Mouse (Mus musculus): ENCODE results near the gene Ugt1a2.

The Ugt1a2 gene

DNA sequence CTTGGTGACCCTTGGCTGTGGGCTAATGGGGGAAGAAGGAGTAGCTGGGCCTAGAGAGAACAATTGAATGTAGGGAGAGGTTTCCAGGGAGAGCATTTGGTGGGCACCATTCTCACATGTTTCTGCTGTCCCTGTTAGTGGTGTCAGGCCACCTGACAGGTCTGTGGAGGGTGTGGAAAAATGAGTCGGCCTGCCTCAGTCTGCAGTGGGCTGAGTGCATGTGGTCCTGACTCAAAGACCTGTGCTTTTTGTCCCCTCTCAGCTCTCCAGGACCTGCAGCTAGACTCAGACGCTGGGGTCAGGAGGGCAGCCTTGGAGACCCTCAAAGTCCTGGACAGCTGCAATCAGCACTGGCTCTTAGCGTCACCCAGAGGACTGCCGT lies 59.2 kb downstream of the Ugt1a2 start:
- no peak for DNase-seq

DNA sequence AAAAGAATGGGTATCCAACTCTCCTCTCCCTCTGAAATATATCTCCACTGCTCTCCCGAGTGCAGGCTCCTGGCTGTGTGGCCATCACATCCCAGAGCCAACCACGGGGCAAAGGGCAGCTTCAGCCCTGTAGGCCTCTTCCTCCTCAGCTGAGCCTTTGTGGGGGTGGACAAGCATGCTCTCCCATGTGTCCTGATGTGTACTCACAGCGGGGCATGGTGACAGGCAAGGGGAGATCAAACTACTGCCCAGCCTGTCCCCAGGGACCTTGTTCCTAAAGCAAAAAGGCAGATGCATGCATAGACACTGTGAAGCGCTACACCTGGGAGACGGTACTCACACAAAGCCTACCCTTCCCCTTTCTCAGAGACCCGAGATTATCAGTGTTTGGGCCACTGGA lies 59.7 kb downstream of the Ugt1a2 start:
- no peak for DNase-seq

DNA sequence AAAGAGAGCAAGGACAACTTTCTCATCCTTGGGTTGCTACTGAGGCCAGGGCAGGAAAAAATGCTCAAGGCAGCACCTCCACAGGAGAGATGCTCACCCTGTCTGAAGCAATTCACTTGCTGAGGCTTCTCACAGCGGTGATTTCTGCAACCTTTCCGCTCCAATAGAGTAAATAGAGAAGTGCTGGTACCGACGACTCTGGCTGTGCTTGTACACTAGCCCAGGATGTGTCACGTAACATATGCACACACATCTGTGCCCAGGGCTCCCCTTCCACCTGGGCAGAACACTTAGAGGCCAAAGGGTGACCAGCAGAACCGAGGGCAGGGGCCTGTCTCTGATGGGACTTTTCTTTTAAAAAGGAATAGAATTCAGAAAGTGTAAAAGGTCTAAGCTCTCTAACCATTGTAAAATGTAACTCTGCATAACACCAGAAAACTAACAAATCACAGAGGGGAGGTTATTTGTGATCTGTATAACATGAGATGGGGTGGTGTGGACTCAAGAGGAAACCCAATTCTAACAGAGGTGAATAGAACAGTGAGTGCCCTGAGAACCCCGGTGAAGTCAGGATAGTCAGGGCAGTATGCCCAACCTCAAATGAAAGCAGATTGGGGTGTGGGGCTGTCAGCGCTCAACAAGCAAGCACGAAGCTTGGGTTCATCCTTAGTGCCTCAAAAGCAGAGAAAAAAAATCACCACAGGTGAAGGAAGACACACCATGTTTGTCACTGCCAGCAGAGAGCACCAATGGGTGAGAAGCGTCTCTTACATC lies 60.4 kb downstream of the Ugt1a2 start:
- no peak for DNase-seq

DNA sequence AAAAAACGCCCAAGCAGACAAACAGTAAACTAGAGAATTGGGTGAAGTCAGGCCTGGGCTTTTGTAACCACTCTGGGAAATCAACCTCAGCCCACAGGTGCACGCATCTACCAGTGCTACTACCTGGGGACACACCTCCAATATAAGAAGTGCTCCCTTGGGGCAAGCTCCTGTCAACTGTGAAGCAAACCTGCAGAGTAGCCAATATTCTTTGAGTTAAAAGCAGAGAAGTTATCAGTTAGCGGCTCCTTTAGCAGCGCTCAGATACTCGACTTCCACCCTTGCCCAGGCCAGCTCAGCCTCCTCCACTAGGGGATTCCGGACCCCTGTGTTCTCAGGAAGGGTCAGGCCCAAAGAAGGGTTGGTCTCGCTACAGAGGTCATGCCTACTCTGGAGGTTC lies 61.3 kb downstream of the Ugt1a2 start:
- no peak for DNase-seq

DNA sequence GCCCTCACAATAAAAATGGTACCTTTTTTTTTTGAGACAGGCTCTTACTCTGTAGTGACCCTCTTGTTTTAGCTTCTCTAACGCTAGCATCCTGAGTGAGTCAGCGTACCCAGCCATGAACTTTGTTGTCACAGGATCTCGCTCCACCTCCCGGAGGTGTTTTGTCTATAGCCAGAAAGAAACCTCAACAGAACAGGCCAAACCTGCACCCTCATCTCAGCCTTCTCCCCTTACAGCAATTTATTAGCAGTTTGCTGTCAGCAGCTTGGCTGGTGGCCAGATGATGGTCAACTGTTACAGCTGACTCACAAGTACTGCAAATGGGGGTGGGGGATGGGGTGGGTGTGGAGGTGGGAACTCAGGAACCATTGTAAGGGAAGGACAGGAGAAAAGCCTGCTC lies 61.9 kb downstream of the Ugt1a2 start:
- DNase-seq = no peak

DNA sequence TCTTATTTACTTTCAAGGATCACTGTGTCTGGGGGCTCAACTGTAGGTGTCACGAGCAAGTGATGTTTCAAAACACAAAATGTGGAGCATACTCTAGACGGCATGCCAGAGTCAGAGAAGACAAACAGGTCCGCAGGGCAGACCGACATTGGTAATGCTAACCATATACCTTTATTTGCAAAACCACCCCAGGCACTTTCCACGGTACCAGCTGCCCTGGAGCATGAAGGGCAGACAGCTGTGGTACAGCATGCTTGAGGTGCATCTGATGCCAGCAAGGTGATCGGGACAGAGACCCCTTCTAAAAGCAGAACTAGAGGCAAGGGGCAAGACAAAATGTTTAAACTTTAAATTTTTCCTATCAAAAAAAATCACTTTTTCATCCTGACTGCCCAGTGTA lies 62.6 kb downstream of the Ugt1a2 start:
- no peak for DNase-seq

DNA sequence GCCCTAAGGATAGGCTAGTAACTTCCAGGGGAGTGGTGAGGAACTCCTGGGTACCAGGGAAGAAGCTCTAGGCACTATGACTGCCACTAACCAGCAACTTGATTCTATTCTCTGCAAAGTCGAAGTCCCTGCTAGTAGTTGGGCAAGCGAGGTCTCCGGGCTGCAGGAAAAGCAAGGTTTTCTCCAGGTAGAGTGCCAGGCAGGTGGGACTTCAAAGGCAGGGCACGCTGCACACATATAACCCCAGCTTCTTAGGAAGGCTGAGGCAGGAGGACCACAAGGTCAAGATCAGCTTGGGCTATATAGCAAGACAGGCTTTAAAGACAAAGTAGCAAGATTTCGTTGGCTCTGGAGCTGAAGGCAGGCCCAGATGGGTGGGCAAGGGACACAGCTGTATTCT lies 63.4 kb downstream of the Ugt1a2 start:
- DNase-seq = no peak

DNA sequence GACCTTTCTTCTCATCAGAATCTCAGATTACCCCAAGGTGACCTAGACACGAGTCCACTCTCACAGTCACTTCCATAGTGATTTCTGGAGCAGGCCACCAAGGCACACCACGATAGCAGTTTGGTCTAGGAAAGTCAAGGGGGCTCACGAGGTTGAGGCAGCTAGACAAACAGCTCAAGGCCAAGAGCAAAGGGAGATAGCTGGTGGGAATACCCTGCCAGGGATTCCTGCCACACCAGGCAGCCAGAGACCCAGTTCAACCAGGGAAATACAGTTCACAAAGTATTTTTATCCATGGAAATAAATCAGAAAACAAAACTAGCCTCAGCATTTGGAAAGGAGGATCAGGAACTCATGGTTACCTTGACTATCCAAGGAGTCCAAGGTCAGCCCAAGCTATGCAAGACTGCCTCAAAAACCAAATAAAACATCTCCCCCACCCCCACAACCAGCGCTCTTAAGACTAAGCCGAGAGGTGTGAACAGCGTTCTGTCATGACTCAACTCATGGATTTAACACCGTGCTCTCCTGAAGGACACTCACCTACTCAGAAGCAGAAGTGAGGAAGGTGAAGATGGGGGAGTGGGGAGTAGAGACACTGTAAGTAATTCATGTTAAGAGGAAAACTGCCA lies 64.0 kb downstream of the Ugt1a2 start:
- no peak for DNase-seq

DNA sequence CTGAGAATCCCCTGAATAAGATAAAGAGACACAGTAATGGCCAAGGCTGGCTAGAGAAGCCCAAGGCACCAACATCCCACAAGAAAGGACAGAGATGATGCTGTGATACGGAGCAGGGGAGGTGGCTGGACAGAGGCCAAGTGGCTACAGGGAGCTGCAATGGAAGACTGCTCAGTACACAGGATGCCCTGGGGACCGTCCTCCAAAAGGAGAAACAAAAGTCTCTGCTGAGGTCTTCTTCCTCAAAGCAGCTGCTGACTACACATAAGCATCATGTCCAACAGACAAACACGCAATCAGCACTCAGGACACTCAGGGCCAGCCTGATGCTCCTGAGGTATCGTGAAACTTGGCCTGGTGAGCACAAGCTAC lies 64.5 kb downstream of the Ugt1a2 start:
- no peak for DNase-seq

DNA sequence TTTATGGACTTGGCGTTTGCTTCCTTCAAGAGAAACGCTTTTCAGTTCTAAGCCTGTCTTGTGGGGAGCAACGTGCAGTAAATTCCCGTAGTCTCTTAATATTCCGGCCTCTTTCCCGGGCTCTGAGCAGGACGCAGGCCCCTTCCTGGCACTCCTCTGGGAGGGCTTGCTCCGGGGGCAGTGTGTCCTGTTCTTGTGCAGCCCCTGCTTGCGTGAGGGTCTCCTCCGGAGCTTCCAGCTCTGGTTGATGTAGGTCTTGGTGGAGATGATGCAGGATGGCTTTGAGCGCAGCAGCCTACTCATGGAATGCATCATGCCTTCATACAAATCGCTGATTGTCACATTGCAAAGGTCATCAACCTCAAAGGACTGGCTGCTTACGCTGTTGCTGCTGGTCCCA lies 65.7 kb downstream of the Ugt1a2 start:
- no peak for DNase-seq

DNA sequence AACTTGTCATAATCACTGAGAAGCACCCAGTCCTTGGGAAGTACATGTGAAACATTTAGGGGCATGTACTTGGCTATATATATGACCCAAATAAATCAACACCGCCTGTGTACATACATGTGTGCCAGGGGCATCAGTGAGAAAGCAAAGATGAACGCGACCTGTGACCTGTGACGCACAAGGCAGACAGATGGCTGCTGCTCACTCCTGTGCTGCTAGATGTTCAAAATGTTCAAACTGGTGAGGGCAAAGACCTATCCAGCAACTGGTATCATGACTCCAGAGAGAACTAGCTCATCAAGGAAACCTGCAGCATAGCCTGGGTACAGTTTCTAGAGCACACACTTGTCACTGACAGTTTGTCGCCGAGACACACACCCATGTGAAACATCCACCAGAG lies 67.1 kb downstream of the Ugt1a2 start:
- DNase-seq = no peak

DNA sequence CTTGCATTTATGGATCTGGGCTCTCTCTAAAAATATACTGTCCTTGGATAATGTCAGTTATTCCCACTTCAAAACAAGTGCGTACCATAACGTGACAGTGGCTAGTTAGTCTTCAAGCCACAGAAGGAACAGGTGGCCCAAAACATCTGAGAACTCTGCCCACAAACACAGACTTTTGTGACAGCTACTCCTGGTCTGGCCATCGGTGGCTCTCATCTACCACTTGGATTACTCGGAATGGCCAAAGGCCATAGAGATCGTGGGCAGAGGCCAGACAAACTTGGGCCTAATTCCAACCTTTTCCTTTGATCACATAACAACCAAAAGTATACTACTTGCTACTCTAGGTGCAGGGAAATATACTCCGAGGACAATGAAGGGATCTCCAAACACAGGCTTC lies 67.7 kb downstream of the Ugt1a2 start:
- no peak for DNase-seq
